Mouse (Mus musculus): ENCODE results near the gene Slc30a6.

Gene Slc30a6

DNA sequence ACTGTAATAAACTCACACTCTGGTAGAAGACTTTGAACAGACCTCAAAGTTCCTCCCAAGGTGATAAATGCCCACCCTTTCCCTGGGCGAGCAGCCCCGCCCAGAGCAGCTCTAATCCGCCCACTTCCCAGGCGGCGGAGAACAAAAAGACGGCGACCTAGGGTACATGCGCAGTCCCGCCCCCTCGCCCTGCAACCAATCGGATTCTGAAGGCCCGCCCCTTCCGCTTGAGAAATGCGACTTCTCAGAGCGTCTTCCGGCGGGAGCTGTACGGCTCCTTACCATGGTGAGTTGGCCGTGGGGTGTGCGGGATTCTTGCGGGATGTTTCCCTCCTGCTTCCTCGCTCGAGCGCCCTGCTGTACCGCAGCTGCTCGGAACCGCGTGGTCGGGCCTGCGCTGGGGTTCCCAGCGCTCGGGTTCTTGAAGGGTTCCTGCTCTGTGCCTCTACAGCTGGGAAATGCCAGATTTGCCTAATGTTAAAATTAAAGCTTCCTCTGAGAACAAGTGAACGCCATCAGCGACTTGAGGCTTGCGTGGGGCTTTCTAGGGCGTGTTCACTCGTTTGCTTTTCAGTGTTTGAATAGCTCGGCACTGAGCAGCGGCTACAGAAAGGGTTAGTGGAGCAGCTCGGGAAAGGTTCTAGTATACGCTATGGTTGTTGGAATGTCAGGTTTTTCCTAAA, at the start of gene Slc30a6:
Slc30a6 (plus strand) TSS at position 226 of the 683 bp plus-strand sequence.
- peak; percentile 91 to 95 for DNase-seq

DNA sequence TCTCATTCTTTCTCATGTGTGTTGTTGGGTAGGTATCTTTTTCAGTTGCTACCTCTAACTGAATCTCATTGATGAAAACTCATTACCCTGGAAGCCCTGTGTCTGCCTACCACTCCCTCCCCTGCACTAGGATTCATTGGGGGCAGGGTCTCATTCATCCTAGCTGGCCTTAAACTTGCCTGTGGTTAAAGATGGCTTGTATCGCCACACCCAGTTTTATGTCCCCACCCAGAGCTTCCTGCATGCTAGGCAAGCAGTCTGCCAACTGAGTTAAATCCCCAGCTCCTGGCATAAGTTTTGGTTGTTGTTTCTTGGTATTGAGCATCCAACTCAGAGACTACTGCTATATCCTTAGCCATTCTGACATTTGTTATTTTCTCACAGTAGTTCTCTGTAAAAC, 31.8 kb upstream of the Slc30a6 start:
- DNase-seq, result no peak

DNA sequence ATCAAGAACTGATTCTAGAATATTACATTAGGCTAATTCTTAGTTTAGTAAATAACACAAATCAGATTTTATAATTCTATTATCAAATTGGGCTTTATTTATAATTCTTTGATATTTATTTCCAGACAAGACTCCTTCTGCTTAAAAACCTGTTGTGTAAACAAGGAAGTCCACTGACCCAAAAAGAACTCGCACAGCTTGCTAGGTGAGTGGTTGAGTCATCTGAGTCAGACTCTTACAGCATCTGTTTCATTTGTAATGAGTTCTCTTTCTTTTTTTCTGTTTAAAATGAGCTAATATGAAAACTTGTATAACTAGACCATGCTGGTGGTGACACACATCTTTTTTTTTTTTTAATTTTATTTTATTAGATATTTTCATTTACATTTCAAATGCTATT, 18.5 kb upstream of the Slc30a6 start:
- DNase-seq, result no peak

DNA sequence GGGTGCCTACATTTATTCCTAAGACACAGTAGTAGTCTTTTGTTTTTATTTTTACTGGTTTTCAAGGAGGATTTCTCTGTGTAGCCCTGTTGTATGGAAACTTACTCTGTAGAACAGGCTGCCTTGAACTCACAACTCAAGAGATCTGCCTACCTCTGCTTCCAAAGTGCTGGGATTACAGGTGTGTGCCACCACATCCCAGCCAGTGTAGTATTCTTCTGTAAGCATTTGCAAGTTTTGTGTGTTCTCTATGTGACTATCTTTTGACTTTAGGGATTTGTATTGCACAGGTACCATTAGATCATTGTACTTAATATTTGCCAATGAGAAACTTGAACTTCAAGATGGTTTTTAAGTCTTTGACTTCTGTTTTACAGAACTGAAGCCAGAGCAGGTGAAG, 8.8 kb upstream of the Slc30a6 start:
- no peak for DNase-seq

DNA sequence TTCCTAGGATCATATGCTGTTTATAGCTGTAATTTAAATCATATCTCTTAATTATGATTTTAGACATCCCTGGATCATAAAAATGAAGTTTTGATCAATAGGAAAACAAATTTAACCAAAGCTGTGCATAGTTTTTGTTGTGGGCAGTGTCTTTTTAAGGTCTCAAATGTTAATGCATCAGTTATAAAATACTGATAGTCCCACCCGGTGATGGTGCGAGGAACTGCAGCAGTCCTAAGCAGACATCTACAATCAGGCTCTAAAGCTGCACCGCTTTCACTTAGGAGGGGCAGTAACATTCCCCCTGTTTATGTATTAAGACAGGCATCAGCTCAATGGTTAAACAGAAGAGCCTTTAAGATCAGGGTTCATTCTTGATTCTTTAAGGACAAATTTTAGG, 5.6 kb upstream of the Slc30a6 start:
- DNase-seq, result no peak

DNA sequence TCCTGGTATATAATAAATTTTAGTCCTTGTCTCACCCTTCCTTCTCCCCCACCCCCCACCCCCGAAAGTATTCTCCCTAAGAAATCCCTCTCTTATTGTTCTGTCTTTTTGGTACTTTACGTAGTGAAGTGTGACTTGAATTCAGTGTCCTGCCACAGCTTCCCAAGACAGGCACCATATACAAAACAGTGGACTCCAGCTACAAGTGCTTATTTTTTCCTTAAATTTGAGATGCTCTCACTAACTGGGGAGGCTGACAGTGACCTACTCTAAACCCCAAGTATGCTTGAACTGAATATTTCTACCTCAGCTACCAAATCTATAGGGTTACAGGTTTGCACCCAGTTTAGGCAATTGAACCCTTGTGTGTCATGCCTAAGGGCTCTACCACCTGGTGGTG, 1.0 kb upstream of the Slc30a6 start:
- no peak for DNase-seq

DNA sequence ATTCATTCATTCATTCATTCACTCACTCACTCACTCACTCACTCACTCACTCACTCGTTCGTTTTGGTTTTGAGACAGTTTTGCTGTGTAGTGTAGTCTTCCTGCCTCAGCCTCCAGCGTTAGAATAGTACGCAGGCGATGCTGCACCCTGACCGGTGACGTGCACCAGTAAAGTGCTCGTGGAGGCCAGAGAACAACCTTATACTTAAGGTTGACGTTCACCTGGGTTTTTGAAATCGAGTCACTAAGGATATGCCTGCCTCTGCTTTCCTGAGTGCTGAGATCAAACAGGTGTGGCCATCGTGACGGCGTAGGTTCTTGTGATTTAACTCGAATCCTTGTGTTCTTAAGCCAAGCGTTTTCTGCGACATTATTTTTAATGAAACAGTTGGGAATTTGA, 553 bp upstream of the Slc30a6 start:
- DNase-seq, result peak in 1 of 2 experiments; percentile 13

DNA sequence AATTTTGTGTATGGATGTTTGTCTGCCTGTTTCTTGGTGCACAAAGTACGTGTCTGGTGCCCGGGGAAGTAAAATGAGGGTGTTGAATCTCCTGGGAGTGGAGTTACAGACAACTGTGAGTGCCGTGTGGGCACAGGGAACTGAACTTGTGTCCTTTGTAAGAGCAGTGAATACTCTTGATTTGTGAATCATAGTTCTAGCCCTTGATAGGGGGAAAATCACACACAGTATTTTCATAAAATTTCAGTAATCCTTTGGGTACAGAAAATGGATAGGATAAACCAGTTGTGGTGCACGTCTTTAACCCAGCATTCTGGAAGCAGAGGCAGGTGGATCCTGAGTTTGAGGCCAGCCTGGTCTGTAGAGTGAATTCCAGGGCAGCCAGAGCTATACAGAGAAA, 1.4 kb downstream of the Slc30a6 start:
- no peak for DNase-seq

DNA sequence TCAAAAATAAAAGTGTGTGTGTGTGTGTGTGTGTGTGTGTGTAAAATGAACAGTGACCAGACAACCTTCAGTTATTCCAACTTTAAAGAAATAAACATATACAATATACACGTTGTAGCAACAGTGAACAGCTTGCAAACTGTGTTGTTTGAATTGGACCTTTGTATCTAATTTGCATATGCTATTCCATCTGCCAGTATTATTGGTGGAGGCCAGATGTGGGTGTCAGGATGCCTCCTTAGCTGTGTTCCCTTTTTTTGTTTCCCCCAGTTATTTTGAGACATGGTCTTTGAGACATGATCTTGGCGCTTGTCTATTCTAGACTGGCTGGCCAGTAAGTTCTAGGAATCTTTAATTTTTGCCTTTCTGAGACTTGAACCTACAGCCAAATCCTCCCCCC, 1.8 kb downstream of the Slc30a6 start:
- DNase-seq, result no peak

DNA sequence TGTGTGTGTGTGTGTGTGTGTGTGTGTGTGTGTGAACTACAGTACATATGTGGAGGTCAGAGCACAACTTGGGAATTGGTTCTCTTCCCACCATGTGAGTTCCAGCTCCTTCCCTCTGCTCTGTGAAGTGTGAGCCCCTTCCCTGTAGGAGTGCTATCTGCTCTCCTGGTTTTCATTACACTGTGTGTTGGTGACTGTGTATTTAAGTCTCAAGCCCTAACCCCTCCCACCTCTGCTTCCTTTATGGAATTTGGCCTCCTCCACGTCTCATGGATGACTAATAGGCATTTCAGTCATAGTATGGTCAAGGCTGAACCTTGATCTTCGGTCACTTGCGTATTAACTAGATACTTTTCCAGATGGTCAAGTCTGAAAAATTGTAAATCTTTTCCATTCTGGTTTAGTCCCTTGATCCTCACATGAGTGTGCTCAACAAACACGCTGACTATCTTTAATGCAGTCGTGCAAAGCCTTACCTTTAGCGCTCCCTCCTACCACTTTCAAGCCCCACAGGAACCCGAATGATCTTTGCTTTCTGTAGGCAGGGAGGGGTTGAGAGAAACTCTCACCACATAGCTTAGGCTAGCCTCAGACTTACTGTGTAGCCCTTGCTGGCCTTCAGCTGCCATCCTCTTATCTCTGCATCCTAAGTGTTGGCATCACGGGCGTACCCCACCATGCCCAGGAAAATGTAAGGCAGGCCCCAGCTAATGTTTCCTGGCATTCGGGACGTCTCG, 7.2 kb downstream of the Slc30a6 start:
- no peak for DNase-seq

DNA sequence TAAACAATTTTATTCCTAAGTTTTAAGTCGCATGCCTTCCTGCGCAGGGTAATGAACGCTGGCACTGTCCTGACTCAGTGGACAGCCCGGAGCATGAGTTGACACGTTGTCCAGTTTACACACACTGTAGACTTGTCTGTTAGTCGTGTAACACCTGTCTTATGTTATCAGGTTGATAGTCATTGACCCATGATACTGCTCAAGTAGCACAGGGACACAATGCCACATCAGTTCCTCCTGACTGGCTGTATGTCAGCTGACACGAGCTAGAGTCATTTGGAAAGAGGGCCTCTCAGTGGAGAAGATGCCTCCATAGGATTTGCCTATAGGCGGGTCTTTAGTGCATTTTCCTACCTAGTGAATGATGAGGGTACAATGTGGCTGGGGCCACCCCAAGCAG, 11.1 kb downstream of the Slc30a6 start:
- no peak for DNase-seq

DNA sequence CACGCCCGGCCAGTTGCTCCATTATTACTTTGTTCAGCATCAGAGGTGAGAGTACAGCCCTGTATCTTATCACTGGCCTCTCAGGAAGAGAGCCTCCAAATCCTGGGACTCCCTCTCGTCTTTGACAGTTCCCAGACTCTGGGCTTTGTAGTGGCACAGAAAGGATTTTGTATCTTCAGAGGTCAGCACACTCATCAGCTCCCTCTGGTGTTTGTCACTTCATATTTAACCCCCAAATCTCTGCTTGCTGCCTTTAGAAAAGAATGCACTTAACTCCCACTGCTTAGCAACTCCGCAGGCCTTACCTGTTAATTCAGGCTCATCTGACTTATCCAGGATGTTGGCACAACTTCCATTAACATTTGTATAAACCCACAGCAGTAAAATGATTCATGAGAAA, 14.3 kb downstream of the Slc30a6 start:
- DNase-seq, result no peak

DNA sequence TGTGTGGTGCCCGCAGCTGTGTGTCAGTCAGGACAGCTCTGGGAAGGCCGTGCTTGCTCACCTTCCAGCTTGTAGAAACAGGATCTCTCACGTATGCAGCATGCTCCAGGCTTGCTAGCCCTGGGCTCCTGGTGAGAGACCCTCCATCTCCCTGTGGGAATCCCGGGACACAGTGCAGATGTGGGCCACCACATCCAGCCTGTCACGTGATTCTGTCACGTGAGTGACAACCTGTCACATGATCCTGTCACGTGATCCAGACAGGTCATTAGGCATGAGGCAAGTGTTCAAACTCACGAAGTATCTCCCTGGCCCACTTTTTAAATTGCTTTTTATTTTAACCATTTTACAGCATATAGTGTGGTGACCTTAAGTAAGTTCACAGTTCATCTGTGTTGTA, 17.9 kb downstream of the Slc30a6 start:
- no peak for DNase-seq

DNA sequence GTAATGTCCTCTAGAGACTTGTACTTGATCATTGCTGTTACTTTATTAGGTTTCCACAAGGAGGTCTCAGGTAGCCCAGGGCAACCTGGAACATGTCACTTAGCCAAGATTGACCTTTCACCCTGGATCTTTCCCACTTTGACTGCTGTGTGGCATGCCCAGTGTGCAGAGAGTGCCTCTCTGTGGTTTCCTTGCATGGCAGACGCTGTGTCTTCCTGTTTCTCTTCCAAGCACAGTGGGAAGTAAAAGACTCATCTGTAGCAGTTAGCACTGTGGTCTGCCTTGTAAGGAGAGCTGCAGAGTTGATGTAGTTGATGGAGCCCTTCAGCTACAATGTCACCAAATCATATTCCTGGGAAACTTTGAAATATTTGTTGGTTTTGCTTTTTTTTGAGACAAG, 19.3 kb downstream of the Slc30a6 start:
- DNase-seq, result no peak

DNA sequence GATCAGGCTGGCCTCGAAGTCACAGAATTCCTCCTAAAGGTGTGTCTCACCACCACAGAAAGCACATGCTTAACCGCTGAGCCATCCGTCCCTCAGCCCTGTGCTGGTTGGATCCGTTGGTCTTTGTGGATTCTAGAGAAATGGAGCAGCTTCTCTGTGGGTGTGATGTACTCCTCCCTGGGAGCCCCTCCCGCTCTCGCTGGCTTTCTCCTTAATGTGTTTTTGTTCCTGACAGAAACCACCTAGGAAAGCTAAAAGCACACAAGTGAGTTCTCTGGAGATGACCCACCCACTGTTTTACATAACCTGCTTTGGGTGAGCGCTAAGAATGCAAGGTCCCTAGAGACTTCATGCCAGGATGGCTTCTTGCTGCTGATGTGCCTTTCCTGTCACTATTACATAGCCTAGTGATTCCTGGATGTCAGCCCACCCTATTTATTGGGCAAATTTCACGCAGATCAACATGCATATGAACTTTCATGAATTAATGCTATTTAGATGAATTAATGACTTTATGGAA, 21.5 kb downstream of the Slc30a6 start:
- no peak for DNase-seq

DNA sequence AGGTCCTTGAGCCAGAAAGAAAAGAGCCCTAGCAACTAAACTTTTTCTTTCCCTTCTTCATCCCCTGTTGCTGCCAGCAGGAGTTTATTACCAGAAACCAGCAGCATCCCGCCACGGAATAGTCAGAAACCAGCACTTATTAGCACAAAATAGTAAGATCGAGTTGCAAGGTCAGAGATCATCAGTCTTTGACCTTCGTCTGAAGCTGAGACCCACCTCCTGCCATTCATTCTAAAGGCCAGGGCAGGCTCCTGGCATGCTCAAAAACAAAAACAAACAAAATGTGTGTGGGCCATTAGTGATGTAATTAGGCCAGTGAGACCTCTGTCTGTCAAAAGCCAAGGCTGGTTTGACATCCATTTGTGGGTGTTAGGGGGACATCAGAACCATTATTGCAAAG, 22.8 kb downstream of the Slc30a6 start:
- no peak for DNase-seq

DNA sequence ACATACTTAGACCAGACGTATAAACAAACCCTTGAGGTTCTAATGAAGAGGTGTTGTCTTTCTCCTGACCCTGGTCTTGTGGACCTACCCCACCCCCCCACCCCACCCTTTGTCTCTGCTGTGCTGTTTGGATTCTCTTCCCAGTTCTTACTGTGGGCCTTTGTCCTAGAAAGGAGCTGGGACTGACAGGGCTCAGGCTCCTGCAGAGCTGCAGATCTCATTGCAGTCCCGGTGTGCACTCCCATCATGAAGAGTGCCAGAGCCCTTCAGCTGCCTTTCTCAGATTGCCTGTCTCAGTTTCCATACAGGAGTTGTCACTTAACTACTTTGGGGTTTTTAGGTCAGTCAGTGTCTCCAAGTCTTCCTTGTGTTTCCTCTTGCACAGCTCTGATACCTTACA, 25.2 kb downstream of the Slc30a6 start:
- DNase-seq, result no peak

DNA sequence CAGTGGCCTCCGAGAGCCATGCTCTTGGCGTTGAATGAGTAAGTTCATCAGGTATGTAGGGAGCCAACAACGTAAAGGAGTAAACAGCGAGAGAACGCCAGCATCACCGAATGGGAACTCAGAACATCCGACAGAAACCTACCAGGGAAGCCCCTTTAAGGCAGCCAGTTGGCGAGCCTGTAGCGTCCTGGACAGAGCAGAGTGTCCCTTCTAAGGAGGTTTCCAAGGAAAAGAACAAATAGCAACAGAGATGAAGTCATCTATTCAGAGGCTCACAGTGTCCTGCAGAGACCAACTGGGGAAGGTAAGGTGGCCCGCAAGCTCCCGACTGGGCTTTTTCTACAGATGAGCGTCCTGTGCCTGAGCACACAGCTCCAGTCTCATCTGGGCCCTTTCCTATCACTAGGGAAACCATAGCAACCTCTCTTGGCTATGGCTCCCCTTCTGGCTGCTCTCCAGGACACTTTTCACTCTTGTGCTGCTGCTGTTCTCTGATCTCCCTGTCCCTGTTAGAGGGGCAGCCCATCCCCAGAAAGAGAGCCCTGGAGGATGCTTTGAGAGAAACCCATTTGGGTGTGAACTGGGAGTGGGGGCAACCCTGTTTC, 29.1 kb downstream of the Slc30a6 start:
- no peak for DNase-seq

DNA sequence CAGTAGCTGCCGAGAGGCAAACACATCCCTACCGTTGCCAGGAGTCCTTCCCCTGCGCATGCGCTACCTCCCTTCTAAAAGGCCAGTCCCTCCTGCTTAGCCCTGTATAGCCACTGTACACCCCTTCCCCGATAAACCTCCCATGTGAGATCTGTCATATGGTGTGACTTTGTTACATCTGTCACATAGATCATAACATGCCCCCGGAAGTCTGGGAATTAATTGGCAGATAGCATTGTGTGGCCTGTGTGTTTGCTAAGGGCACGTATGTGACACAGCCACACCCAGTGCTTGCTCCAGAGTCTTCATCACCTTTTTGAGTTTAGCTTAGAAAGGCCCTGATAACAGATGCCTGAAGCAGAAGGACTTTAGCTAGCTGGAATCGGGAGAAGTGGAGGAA, 34.7 kb downstream of the Slc30a6 start:
- no peak for DNase-seq

DNA sequence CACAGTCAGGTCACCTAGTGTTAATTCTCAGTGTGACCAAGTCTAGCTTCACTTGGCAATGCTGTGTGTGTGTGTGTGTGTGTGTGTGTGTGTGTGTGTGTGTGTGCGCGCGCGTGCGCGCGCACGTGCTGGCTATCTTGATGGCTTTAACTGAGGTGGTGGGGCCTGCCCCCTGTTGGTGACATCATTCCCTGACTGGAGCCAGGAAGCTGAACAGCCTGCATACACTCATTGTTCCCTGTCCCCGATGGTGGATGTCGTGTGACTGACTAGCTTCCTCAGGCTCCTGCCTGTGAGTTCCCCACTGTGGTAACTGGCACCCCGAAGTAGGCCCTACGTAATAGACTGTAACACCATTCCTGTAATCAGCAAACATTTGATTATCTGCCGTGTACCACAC, 36.1 kb downstream of the Slc30a6 start:
- DNase-seq, result no peak

DNA sequence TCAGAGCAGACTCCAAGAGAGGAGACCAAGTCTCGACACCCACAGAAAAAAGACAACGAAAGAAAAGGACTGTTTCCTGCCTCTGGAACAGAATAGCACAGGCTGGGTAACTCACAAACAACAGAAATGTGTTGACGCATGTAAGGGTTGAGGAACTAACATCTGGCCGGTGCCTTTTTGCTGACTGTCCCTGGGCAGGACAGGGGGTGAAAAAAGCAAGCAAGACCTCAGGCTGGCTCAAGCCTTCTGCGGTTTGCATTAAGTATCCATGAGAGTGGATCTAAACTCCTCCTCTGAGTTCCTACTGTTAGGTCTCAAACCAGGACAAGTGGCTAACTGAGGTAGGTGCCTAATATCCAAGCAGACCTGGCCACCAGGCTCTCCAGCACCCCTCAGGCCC, 37.2 kb downstream of the Slc30a6 start:
- no peak for DNase-seq

DNA sequence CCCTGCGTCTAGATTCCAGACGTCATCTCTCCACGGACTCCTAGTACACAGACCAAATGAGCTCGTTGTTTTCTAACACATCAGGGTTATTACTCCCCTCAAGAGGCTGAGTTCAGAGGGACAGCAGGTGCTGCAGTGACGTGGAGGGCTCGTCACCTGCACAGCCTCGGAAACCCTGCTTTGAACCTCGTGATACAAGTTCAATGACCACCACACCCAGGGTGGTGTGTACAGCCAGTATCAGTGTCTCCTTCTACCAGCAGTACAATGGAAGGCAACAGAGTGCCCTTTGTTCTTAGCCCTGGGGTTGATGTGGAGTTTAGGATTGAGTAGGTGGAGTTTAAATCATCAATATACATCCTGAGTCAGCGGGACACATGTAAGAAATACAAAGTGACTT, 42.4 kb downstream of the Slc30a6 start:
- DNase-seq, result no peak

DNA sequence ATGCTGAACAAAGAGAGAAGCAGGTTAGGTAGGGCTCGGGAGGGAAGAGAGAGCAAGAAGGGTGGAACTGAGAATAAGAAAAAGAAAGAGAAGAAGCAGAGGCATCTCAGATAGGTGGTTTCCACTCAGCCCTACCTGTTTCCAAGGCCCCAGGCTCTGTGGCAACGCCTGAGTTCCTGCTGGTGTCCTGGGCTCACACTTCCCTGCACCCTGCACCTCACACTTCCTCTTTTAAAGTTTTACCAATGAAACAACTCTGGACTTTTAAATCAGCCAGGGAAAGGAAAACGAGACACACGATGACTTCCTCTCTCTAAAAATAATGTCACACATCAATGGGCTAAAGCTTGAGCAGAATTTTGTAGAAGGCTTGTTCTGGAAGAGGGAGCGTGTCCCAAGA, 45.1 kb downstream of the Slc30a6 start:
- DNase-seq, result no peak

DNA sequence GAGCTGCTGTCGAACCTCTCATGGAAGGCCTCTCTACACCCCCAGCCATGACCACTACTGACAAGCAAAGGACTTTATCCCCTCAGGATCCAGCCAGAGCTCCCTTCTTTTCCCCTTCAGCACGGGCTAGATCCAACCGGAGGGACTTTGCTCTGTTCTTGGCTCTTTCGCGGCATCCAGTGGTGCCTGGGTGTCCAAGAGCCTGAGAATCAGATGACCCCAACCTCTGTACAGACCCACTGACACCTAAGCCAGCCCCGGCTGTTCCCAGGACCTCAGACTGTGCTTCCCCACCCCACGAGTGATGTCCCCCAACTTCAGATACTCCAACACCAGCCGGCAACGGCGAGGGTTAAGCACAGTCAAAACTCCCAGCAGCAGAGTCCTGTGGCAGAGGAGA, 54.4 kb downstream of the Slc30a6 start:
- DNase-seq, result no peak

All from spleen, adult 18-20 months (tissue).